Mouse (Mus musculus): ENCODE results near the gene Reg4. TPM values are rescaled to one million over a fixed set of nuclear protein-coding genes. Genes with fewer than 3 reads are reported as not detected.
A peak's percentile ranks its signal among the peaks of the same experiment; 100 is the strongest.

Reg4 gene
- polyA plus RNA-seq, 1 experiment from 2014 or later = 14.3 TPM

DNA sequence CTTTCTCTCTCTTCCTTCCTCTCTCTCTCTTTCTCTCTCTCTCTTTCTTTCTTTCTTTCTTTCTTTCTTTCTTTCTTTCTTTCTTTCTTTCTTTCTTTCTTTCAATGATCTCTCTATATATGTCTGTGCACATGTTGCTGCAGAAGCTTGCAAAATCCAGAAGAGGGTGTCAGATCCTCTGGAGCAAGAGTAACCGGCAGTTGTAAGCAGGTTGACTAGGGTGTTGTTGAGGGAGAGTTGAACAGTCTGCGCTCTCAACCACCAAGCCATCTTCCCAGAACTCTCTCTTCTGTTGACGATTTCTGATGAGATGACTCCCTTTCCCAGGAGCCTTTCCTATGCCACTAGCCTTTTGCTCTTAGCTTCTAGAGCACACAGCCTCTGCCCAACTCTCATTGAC, 20.1 kb downstream of the Reg4 start:
- Histone ChIP-seq H3K27me3 (replicated peaks) (no peaks in the 10 kb centered on the region), H3K9ac (no peak overlapping the region), H3K4me1 (replicated peaks) (0 out of 2 replicates have a peak, but pooled peaks cover 9% of the 10 kb centered on the region), H3K9me3 (no peaks in the 10 kb centered on the region), H3K4me3 (replicated peaks) (no peak overlapping the region), H3K27ac (peak overlapping the region; percentile 33; the same call in 1 of the 2 replicates), H3K4me2 (replicated peaks) (no peak overlapping the region), H3K36me3 (no peaks in the 10 kb centered on the region)
- ATAC-seq = no peak
- WGBS = 63% methylated on average over 3 of the region's 3 CpGs

DNA sequence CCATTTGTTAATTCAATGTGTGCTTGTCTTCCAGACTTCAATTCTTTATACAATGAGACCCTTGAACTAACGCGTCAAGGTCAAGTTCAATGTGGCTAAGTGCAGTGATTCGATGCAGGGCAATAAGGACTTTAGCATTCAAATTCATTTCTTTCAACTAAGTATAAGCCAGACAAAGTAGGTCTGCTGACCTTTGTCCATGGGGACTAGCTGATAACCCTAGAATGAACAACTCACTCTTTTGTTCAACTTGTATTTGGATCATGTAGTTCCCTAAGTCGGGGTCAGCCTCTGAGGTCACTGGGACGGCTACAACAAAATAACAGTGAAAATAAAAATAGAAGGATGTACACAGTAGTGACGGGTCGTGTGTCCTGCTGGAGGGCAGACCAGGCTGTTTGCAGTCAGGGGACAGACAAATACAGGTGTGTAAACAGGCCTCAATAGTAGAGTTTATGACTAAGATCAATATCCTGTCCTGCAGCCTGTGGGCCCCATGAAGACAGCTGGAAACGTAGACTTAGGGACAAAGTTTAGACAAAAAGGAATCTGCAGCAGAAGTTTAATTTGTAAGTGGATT, 20.6 kb downstream of the Reg4 start:
- H3K36me3 ChIP-seq = no peaks in the 10 kb centered on the region
- WGBS = 42% methylated on average over 8 of the region's 8 CpGs
- H3K9ac ChIP-seq = no peak overlapping the region
- no peaks in the 10 kb centered on the region for H3K27me3 ChIP-seq (replicated peaks)
- no peaks in the 10 kb centered on the region for H3K9me3 ChIP-seq
- peak overlapping the region; percentile 33; the same call in 1 of the 2 replicates for H3K27ac ChIP-seq
- peak; percentile 71 for ATAC-seq
- H3K4me2 ChIP-seq (replicated peaks) = no peak overlapping the region
- H3K4me1 ChIP-seq (replicated peaks) = 0 out of 2 replicates have a peak, but pooled peaks cover 9% of the 10 kb centered on the region
- H3K4me3 ChIP-seq (replicated peaks) = no peak overlapping the region

DNA sequence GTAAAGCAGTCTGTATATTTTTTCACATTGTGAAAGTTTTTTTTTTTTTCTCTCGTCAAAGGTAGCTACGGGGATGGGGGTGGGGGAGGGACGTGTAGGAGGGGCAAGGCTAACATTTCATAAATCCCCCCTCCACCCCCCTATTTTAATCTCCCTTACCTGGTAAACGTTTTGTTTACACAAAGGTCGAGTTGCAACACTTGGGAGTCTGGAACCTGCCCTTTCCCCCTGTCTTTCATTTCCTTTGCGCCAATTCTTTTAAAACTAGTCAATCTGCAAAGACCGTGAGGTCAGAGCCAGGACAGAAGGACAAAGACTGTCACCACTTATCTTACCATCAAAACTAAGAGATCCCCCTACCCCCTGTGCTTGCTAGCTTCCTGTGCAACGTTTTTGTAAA, 23.9 kb downstream of the Reg4 start:
- peak overlapping the region; percentile 34 for H3K4me2 ChIP-seq (replicated peaks)
- 0 out of 2 replicates have a peak, but pooled peaks cover 9% of the 10 kb centered on the region for H3K4me1 ChIP-seq (replicated peaks)
- 19% methylated on average over 8 of the region's 8 CpGs for WGBS
- peak overlapping the region; percentile 74 for H3K27ac ChIP-seq
- H3K36me3 ChIP-seq = no peaks in the 10 kb centered on the region
- no peaks in the 10 kb centered on the region for H3K9me3 ChIP-seq
- H3K4me3 ChIP-seq (replicated peaks) = no peak overlapping the region
- ATAC-seq = 0 out of 2 replicates have a peak, but pooled peaks have one; percentile 14
- H3K27me3 ChIP-seq (replicated peaks) = no peaks in the 10 kb centered on the region
- H3K9ac ChIP-seq = no peak overlapping the region

DNA sequence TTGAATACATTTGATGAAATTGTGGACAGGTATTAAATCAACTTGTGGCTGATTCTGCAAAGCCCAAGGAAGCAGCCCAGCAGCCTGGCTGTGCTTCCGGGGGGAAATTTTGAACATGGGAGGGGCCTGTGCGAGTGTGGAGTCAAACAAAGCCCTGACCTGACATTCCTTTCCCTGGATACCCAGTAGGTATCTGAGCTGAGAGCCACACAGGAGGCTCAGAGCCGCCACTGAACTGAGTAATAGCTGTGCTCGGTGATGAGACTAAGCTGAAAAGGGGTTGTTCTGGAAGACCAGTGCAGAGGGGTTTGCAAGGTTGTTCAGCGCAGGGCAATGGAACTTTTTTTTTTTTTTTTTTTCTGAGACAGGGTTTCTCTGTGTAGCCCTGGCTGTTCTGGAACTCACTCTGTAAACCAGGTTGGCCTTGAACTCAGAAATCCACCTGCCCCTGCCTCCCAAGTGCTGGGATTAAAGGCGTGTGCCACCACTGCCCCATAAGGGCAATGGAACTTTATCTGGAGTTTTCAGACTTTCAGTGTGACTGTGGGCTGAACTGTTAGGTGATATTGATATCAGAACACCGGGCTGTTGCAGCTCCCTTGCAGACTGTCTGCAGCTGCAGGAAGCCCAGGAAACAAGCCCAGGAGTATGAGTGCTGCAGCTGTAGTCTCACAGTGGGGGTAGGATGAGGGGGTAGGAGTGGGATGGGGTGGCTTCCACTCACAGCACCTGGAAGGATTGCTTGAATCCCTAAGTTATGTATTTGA, 25.2 kb downstream of the Reg4 start:
- WGBS = 43% methylated on average over 7 of the region's 7 CpGs

DNA sequence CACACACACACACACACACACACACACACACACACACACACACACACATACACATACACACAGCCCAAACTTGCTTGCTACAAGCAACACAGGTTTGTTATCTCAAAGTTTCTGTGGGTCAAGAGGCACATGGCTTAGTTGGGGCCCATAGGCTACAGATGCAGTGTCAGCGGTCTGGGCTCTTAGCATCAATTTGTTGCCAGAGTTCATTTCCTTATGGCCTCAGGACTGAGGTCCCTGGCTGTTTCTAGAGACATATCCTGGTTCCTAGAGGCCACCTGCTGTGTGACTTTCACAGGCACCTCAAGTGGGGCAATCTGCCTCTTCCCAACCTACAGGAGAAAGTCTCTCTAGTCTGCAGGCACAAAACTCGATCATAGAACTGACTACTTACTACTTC, 27.4 kb downstream of the Reg4 start:
- no peak overlapping the region for H3K27ac ChIP-seq
- peak; percentile 70 for ATAC-seq
- 68% methylated on average over 2 of the region's 2 CpGs for WGBS

More for the DNA sequence above, 25.2 kb downstream of the Reg4 start:
- H3K4me3 ChIP-seq (replicated peaks) = no peak overlapping the region
- H3K4me1 ChIP-seq (replicated peaks) = 0 out of 2 replicates have a peak, but pooled peaks cover 9% of the 10 kb centered on the region
- no peaks in the 10 kb centered on the region for H3K36me3 ChIP-seq
- H3K27ac ChIP-seq = no peak overlapping the region
- H3K9me3 ChIP-seq = no peaks in the 10 kb centered on the region
- no peaks in the 10 kb centered on the region for H3K27me3 ChIP-seq (replicated peaks)
- no peak for ATAC-seq
- H3K4me2 ChIP-seq (replicated peaks) = no peak overlapping the region
- H3K9ac ChIP-seq = no peak overlapping the region

DNA sequence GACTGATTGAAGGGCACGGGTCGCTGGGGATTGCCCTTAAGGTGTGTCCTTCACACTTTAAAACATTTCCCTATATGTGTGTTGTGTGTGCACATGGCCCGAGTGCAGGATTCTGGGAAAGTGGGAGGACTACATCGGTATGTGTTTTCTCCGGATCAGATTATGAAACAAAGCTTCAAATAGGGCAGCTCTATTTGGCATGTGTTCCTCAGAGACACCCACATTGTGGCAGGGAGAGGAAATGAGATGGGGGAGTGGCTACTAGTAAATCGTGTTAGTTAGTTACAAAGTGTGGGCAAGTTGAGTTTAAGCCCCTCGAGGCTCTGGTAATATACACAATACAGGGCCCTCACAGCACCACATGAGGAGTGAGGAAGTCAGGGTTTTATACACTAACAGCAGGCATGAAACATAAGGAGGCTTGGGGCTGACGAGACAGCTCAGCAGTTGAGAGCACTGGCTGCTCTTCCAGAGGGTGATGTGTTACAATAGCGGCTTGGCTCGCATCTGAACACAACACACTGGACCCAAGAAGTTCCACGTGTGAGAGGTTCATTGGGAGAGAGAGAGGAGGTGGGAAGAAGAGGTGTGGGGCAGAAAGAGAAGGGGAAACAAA, 28.0 kb downstream of the Reg4 start:
- H3K4me3 ChIP-seq (replicated peaks) = no peak overlapping the region
- H3K9ac ChIP-seq = no peak overlapping the region
- 0 out of 2 replicates have a peak, but pooled peaks cover 6% of the 10 kb centered on the region for H3K4me1 ChIP-seq (replicated peaks)
- no peak overlapping the region for H3K27ac ChIP-seq
- no peaks in the 10 kb centered on the region for H3K36me3 ChIP-seq
- WGBS = 76% methylated on average over 11 of the region's 11 CpGs
- H3K9me3 ChIP-seq = no peaks in the 10 kb centered on the region; the same call in 1 of the 2 replicates
- ATAC-seq = no peak
- no peak overlapping the region for H3K4me2 ChIP-seq (replicated peaks)
- no peaks in the 10 kb centered on the region for H3K27me3 ChIP-seq (replicated peaks)

More for the DNA sequence above, 27.4 kb downstream of the Reg4 start:
- Histone ChIP-seq H3K36me3 (no peaks in the 10 kb centered on the region), H3K27me3 (replicated peaks) (no peaks in the 10 kb centered on the region), H3K4me2 (replicated peaks) (no peak overlapping the region), H3K4me1 (replicated peaks) (0 out of 2 replicates have a peak, but pooled peaks cover 6% of the 10 kb centered on the region), H3K9me3 (no peaks in the 10 kb centered on the region; the same call in 1 of the 2 replicates), H3K4me3 (replicated peaks) (no peak overlapping the region), H3K9ac (no peak overlapping the region)

DNA sequence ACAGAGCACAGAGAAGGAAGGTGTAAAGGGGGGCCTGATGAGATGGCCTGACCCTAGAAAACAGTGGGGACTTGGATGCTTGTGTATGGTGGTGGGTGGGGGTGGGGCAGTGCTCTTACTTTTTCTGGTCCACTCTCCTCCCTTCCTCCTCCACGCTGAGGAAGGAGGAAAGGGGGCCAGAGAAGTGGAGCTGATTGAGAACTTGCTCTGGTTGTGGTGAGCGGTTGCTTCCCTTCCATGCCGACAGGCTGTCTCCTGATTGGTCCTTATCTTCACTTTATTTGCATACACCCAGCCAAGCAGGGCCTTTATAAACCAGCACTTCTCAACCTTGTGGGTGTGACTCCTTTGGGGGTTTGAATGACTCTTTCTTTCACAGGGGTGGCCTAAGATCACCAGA, 32.1 kb downstream of the Reg4 start:
- WGBS = 74% methylated on average over 2 of the region's 3 CpGs
- H3K4me2 ChIP-seq (replicated peaks) = no peak overlapping the region
- no peak overlapping the region for H3K4me3 ChIP-seq (replicated peaks)
- peak overlapping the region; percentile 40; the same call in 1 of the 2 replicates for H3K27ac ChIP-seq
- no peaks in the 10 kb centered on the region for H3K36me3 ChIP-seq
- H3K27me3 ChIP-seq (replicated peaks) = no peaks in the 10 kb centered on the region
- H3K4me1 ChIP-seq (replicated peaks) = no peaks in the 10 kb centered on the region
- no peak overlapping the region for H3K9ac ChIP-seq
- H3K9me3 ChIP-seq = no peaks in the 10 kb centered on the region; the same call in 1 of the 2 replicates
- ATAC-seq = peak; percentile 35

DNA sequence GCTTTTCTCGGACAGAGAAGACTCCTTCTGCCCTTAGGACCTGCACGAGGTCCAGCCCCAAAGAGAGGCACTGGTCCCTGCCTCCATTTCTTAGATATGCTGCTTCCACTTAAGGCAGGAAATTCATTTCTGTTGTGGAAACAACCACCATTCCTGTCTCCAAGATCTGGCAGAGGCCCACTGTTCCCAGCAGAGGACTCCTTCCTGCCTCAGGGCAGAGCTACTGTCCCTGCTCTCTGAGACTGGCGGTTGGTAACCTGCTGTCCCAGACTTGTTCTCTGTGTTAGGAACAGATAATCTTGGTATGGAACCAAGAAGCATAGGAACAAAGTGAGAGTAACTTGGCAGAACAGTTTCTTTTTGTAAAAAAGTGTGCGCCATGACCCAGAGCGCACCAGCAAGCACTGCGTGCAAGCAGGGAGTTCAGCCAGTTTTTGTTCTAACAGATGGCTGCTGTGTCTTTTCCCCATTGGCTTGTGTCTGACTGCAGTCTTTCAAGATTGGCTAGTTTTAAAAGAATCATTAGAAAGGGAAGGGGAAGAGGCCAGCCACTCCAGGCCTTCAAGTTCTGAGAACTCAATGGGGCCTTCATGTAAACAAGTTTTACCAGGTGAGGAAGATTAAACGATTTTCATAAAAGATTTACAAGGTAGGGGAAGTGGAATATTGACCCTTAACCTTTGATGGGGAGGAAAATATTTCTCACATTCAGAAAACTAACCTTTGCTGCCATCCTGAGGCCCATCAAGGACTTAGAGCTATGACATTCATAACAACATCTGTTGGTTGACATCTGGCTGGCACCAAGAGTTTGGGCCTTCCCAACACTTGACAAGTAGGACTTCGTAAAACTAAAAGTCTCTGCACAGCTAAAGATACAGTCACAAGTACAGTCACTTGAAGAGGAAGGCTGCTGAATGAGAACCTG, 33.0 kb downstream of the Reg4 start:
- no peak for ATAC-seq
- Histone ChIP-seq H3K4me1 (replicated peaks) (no peaks in the 10 kb centered on the region; the same call in 1 of the 2 replicates), H3K9ac (no peak overlapping the region), H3K9me3 (no peaks in the 10 kb centered on the region; the same call in 1 of the 2 replicates), H3K27me3 (replicated peaks) (no peaks in the 10 kb centered on the region), H3K36me3 (no peaks in the 10 kb centered on the region), H3K4me3 (replicated peaks) (no peak overlapping the region), H3K27ac (no peak overlapping the region), H3K4me2 (replicated peaks) (no peak overlapping the region)
- WGBS = 82% methylated on average over 8 of the region's 8 CpGs

DNA sequence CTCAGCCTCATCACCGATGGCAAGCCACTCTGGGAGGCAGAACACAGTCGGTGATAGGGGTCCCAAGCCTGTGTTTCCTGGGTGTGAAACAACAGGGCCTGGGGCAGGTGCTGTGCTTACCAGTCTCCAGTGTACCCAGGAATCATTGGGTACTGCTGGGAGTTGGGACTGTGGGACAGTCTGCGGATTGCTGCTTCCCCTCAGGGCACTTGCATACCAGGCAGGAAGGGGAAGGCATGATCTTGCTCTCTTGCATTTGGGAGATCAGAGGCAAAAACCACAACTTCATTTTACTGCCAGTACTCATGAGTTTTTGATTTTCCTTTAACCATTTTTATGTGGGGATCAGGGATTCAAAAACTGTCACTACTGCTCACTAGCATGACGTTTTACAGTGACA, 36.8 kb downstream of the Reg4 start:
- H3K9me3 ChIP-seq = no peaks in the 10 kb centered on the region
- 88% methylated on average over 4 of the region's 4 CpGs for WGBS
- H3K27me3 ChIP-seq (replicated peaks) = no peaks in the 10 kb centered on the region
- no peak overlapping the region for H3K4me3 ChIP-seq (replicated peaks)
- no peak overlapping the region for H3K9ac ChIP-seq
- no peaks in the 10 kb centered on the region; the same call in 1 of the 2 replicates for H3K4me1 ChIP-seq (replicated peaks)
- no peaks in the 10 kb centered on the region for H3K36me3 ChIP-seq
- H3K27ac ChIP-seq = 0 out of 2 replicates have a peak overlapping the region, but pooled peaks have one; percentile 66
- no peak overlapping the region for H3K4me2 ChIP-seq (replicated peaks)
- no peak for ATAC-seq

DNA sequence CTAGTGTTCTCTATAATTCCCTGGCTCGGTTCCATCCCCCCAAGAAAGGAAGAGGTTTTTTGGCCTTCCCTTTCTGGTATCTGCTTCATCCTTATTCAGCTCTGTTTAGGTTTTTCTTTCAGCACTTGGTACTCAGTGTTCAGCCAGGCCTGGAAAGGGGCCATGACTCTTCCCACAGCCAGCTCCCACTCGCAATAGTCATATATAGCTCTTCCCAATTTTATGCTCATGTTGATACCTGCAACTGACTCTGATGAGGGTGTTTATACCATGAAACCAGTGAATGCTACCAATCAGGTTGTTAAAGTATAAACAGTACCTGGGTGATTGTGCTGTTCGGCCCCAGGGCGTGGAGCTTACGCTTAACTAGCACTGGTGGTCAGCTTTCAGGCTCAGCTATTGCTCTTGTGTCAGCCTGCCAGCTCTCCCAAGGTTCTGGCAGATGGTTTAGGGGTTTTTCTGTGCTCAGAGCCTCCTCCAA, 37.4 kb downstream of the Reg4 start:
- H3K9ac ChIP-seq = no peak overlapping the region
- ATAC-seq = peak; percentile 31; the same call in 1 of the 2 replicates
- 69% methylated on average over 5 of the region's 5 CpGs for WGBS
- no peak overlapping the region for H3K4me2 ChIP-seq (replicated peaks)
- H3K4me1 ChIP-seq (replicated peaks) = no peaks in the 10 kb centered on the region; the same call in 1 of the 2 replicates
- H3K4me3 ChIP-seq (replicated peaks) = no peak overlapping the region
- H3K27me3 ChIP-seq (replicated peaks) = no peaks in the 10 kb centered on the region
- no peaks in the 10 kb centered on the region for H3K36me3 ChIP-seq
- H3K27ac ChIP-seq = peak overlapping the region; percentile 66
- no peaks in the 10 kb centered on the region for H3K9me3 ChIP-seq

DNA sequence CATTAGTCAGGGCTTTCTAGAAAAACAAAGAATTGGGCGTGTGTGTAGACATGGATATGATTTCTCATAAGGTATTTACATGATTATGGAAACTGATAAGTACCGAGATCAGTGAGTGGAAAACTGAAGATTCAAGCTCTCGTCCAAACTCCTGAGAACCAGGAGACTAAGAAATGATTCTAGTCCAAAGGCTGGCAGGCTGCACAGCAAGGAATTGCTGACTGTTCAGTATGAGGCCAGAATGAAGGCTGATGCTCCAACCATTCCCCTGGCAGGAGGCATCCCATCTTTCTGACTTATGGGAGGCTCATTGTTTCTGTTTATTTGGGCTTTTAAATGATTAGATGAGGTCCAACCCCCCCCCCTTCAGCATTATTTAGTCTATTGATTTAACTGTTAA, 38.6 kb downstream of the Reg4 start:
- no peak overlapping the region for H3K4me2 ChIP-seq (replicated peaks)
- H3K4me3 ChIP-seq (replicated peaks) = no peak overlapping the region
- H3K4me1 ChIP-seq (replicated peaks) = no peaks in the 10 kb centered on the region; the same call in 1 of the 2 replicates
- H3K9ac ChIP-seq = no peak overlapping the region
- no peaks in the 10 kb centered on the region for H3K27me3 ChIP-seq (replicated peaks)
- no peaks in the 10 kb centered on the region for H3K9me3 ChIP-seq
- no peaks in the 10 kb centered on the region for H3K36me3 ChIP-seq
- whole genome bisulfite sequencing = 78% methylated on average over 3 of the region's 3 CpGs
- no peak for ATAC-seq
- no peak overlapping the region for H3K27ac ChIP-seq
